Mouse (Mus musculus): ENCODE results near the gene Ildr2. TPM values are rescaled to one million over a fixed set of nuclear protein-coding genes. Genes with fewer than 3 reads are reported as not detected.

The Ildr2 gene
- 6.6 TPM in 2 replicates for polyA plus RNA-seq (2015; fragmentation: Nextera tagmentation; extraction: Ambion mirVana)

DNA sequence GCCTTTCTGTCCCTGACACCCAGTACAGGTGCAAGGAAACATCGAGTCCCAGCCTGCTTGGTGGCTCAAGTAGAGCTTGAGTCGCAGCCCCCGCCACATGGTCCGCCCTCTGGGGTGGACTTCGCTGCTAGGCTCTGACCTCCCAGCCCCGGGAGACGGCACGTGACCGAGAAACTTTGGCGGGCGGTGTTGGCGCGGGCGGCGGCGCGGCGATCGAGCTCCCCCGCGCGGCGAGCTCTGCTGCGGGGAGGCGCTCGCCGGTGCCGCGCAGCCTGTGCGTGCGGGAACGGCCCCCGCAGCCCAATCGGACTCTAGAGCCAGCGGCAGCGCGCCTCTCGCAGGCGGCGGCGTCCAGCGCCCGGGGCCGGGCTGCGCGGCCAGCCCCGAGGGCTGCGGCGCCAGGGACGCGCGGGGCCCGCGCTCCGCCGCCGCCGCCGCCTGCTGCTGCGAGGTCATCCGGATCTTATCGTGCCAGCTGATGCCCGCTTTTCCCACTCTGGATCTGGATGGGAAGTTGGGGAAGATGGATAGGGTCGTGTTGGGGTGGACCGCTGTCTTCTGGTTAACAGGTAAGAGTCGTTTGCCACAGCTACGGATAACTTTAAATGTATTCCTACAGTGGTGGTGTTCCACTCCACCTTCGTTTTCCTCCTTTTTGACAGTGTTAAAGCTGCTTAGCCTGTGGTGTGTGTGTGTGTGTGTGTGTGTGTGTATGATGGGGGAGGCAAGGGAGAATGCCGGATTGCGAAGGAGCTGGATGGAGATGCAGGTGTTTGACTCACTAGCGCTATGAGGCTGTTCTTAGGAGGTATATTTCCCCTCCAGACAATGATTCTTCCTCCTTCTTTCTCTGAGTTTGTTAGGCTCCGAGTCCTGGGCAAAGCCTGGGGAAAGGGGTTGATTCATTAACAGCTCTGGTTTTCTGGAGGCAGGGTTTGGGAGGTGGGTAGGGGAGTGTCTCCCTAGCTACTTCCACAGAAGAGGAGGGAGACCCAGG is at the start of gene Ildr2:
Gene Ildr2, plus strand, starts transcription at position 242 of the 997 bp plus-strand sequence.

DNA sequence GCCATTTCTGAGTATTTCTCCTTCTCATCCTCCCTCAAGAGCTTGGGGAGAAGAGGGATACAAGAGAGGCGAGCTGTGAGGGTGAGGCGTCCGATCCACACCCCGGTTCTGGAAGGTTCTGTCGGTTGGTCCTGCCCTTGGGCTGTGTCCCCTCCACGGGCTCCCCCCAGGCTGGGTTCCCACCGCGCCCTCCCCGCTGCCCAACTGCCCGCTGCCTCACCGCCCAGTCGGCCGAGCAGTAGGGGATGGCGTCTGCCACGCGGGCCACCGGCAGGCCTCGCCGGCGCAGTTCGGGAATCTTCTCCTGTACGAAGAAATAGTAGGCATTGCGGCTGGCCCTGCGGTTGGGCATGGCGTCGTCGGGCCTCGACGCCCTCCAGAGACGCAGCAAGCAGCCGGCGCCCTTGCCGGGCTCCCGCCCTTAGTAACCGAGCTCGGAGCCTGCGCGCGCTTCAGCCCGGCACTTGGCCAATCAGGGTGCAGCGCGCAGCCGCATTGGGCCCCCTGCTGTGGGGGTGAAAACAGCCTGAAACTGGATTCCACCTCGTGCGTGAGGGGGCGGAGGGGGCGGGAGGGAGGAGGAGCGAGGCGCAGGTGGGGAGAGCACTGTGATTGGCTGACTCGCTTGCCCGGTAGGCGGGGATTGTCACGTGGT is 15.5 kb upstream of the Ildr2 start, which contains the start of gene Mael:
Gene Mael, minus strand, starts transcription at position 433 of the 655 bp plus-strand sequence.

Other genes starting within 250 kb of the Ildr2 start
- 0.57 TPM in 2 replicates for gene Dusp27, start 126.2 kb upstream of the Ildr2 start, polyA plus RNA-seq (2015; fragmentation: Nextera tagmentation; extraction: Ambion mirVana)
- not detected in 2 replicates for gene Gpa33, start 123.9 kb upstream of the Ildr2 start, polyA plus RNA-seq (2015; fragmentation: Nextera tagmentation; extraction: Ambion mirVana)
- 0.22 and 0.24 TPM in 2 replicates for gene Mael, start 15.4 kb upstream of the Ildr2 start, polyA plus RNA-seq (2015; fragmentation: Nextera tagmentation; extraction: Ambion mirVana)
- gene Tada1, start 125.0 kb downstream of the Ildr2 start, polyA plus RNA-seq (2015; fragmentation: Nextera tagmentation; extraction: Ambion mirVana): 50.0 and 55.1 TPM in 2 replicates
- 12.9 and 16.2 TPM in 2 replicates for gene Pogk, start 155.7 kb downstream of the Ildr2 start, polyA plus RNA-seq (2015; fragmentation: Nextera tagmentation; extraction: Ambion mirVana)
- not detected in 2 replicates for gene Gm4846, start 243.4 kb downstream of the Ildr2 start, polyA plus RNA-seq (2015; fragmentation: Nextera tagmentation; extraction: Ambion mirVana)

Measured in neural tube, postnatal 0 days (tissue).